Mouse (Mus musculus) C2C12 (cell line): ENCODE data around the gene Khdc3.

Experiments used
- CTCF ChIP-seq: IDR thresholded peaks from one replicate; pipeline ENCODE4 v1.5.1; 2011; ENCODE audit not compliant: control insufficient read depth, insufficient read depth, insufficient read length
- FOSL1 ChIP-seq: IDR thresholded peaks from one replicate; pipeline ENCODE4 v1.8.0; 2011; ENCODE audit warnings: mild to moderate bottlenecking, low read length; ENCODE audit not compliant: poor library complexity, insufficient read depth, severe bottlenecking
- USF1 ChIP-seq: IDR thresholded peaks from one replicate; pipeline ENCODE4 v1.6.1; 2011; ENCODE audit warnings: low read depth, mild to moderate bottlenecking, control low read depth, moderate library complexity

- TF ChIP-seq FOSL1 (no peak), CTCF (no peak), USF1 (no peak)
These were observed 19.2 kb upstream of the Khdc3 start for GRCm38 (mm10) chr9:73082291-73083000.
